Mouse (Mus musculus): ENCODE results near the gene Nenf. TPM values are rescaled to one million over a fixed set of nuclear protein-coding genes. Genes with fewer than 3 reads are reported as not detected.
A peak's percentile ranks its signal among the peaks of the same experiment; 100 is the strongest.

Gene Nenf
- polyA plus RNA-seq, 1 experiment from 2014 or later: 103 TPM

DNA sequence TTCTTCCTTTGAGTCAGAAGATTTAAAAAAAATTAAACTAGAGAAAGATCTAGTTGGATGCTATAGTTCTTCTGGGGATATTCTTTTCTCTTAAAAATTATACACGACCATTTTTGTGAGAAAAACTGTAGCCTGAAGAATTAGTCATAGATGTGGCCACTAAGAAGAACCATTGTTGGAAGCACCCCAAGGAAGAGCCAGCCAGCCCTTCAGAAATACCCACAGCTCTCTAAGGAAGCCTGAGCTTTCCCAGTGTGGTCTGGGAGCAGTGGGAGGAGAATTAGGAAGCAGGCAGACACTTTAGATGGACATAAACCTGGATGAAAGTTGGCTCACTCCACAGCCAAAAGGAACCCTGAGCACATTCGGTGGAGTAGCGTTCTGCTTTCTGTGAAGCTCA is 59.5 kb downstream of the Nenf start:
- Histone ChIP-seq H3K4me2 (no peak overlapping the region), H3K27ac (peak overlapping the region; percentile 34; the same call in 1 of the 2 replicates), H3K36me3 (no peaks in the 10 kb centered on the region), H3K9me3 (no peaks in the 10 kb centered on the region), H3K9ac (no peak overlapping the region), H3K4me1 (peaks cover 38% of the 10 kb centered on the region), H3K4me3 (no peak overlapping the region), H3K27me3 (peaks cover 19% of the 10 kb centered on the region)
- WGBS: 42% methylated on average over 3 of the region's 3 CpGs
- ATAC-seq (ENCODE audit: borderline replicate concordance, extremely low read depth, low FRiP score, low TSS enrichment): no peak

DNA sequence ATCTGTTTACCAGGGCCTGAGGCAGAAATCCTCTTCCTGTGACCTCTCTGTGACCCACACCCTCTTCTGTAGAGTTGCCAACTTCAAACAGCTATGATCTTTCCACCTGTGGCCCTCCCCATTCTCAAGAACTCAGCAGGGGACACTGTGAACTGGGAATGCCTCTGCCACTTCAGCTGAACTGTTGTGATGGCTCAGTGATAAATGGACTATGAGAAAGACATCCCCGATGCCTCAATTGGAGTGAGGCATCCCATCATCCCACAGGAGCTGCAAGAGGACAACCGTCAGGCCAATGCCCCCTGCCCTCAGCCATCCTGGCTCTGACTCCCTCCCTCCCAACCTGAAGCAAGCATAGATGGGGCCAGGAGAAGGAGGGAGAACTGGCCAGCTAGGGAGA is 60.0 kb downstream of the Nenf start:
- Histone ChIP-seq H3K9me3 (no peaks in the 10 kb centered on the region), H3K27ac (no peak overlapping the region), H3K4me2 (no peak overlapping the region), H3K4me1 (peaks cover 38% of the 10 kb centered on the region), H3K36me3 (no peaks in the 10 kb centered on the region), H3K9ac (no peak overlapping the region), H3K27me3 (peaks cover 19% of the 10 kb centered on the region), H3K4me3 (no peak overlapping the region)
- no peak for ATAC-seq (ENCODE audit: borderline replicate concordance, extremely low read depth, low FRiP score, low TSS enrichment)
- 37% methylated on average over 2 of the region's 2 CpGs for WGBS

GRCm38 (mm10) chr1:191257351-191257771 is 60.6 kb downstream of the Nenf start:
- H3K27me3 ChIP-seq: peaks cover 19% of the 10 kb centered on the region
- WGBS: 60% methylated on average over 3 of the region's 3 CpGs
- ATAC-seq (ENCODE audit: borderline replicate concordance, extremely low read depth, low FRiP score, low TSS enrichment): no peak
- H3K36me3 ChIP-seq: no peaks in the 10 kb centered on the region
- H3K4me1 ChIP-seq: peaks cover 38% of the 10 kb centered on the region
- H3K9me3 ChIP-seq: no peaks in the 10 kb centered on the region
- H3K4me2 ChIP-seq: no peak overlapping the region
- no peak overlapping the region for H3K27ac ChIP-seq
- H3K9ac ChIP-seq: no peak overlapping the region
- no peak overlapping the region for H3K4me3 ChIP-seq

Other genes with a start within 250 kb of the Nenf start
- 9.3 and 11.4 TPM in 2 replicates for gene Batf3, start 220.3 kb downstream of the Nenf start, polyA plus RNA-seq (2015; fragmentation: Nextera tagmentation; extraction: Ambion mirVana)
- gene Fam71a, start 153.4 kb downstream of the Nenf start, polyA plus RNA-seq (2015; fragmentation: Nextera tagmentation; extraction: Ambion mirVana): not detected in 2 replicates
- gene Atf3, start 100.2 kb downstream of the Nenf start, polyA plus RNA-seq (2015; fragmentation: Nextera tagmentation; extraction: Ambion mirVana): 4.1 and 4.3 TPM in 2 replicates
- gene Tmem206, start 7.7 kb upstream of the Nenf start, polyA plus RNA-seq (2015; fragmentation: Nextera tagmentation; extraction: Ambion mirVana): 21.5 and 22.7 TPM in 2 replicates
- 27.1 and 32.2 TPM in 2 replicates for gene Ppp2r5a, start 85.1 kb upstream of the Nenf start, polyA plus RNA-seq (2015; fragmentation: Nextera tagmentation; extraction: Ambion mirVana)